Mouse (Mus musculus) liver, adult 2 months (tissue): ENCODE measurements around the gene A630001G21Rik.

Experiments used
- CTCF ChIP-seq: fragments of 200-500 bp; IDR thresholded peaks from 2 replicates; pipeline ENCODE4 v1.5.1; 2011; ENCODE audit warnings: low read depth, low read length, control low read depth
- POLR2A ChIP-seq: fragments of 200-500 bp; IDR thresholded peaks from 2 replicates; pipeline ENCODE4 v1.6.1; 2011; ENCODE audit warnings: low read length, control low read depth; ENCODE audit not compliant: insufficient read depth; ENCODE audit errors: extremely low read depth

- TF ChIP-seq CTCF = no peak
- no peak for TF ChIP-seq POLR2A
Observed at GRCm38 (mm10) chr1:85744539-85744938, 33.9 kb downstream of the A630001G21Rik start.
